Mouse (Mus musculus) B cell, adult (primary cell): ENCODE data around the gene Dnah1. TPM values are rescaled to one million over a fixed set of nuclear protein-coding genes. Genes with fewer than 3 reads are reported as not detected.

Experiments used
- total RNA-seq: library from RNA; stranded (reverse); gene quantifications from 4 replicates; pipeline ENCODE4 v1.2.4, GENCODE M21; 2023; ENCODE audit not compliant: inconsistent age

Dnah1 gene
- total RNA-seq, result 0.15 to 0.36 TPM (median 0.24 TPM) in 4 replicates

GRCm38 (mm10) chr14:31323849-31324792 lies at the start of gene Dnah1:
Gene Dnah1 (minus strand): TSS chr14:31323896.

GRCm38 (mm10) chr14:31336369-31337155 lies 12.9 kb upstream of the Dnah1 start, which contains the start of gene Capn7:
Gene Capn7 (plus strand): TSS chr14:31336638.

GRCm38 (mm10) chr14:31251084-31251604 lies 72.6 kb downstream of the Dnah1 start, which contains the start of the genes Phf7 and Bap1:
Gene Phf7 (minus strand): TSS chr14:31251317.
Gene Bap1 (plus strand): TSS chr14:31251450.

DNA sequence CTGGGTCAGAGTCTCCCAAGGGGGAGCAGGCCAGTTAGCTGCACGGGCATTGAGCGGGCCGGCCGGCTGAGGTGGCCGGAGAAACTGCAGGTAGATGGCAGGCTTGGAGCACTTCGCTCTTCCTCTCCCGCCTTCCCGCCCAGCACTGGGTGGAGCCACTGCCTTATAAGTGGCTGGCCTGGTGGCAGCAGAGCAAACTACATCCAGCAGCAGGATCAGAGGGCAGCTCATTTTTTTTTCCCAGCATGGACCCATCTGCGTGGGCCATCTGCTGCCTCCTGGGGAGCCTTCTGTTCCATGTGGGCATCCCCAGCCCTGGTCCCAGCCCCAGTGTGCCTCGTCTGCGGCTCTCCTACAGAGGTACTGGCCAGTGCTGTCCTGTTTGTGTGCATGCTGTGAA lies 106.0 kb downstream of the Dnah1 start, which contains the start of gene Sema3g:
Gene Sema3g, plus strand, starts transcription at position 195 of the 400 bp plus-strand sequence.

GRCm38 (mm10) chr14:31216846-31217245 lies 106.8 kb downstream of the Dnah1 start, which contains the start of gene Nisch:
Gene Nisch (minus strand): TSS chr14:31216946.

Other genes starting within 250 kb of the Dnah1 start
- gene Smim4, start 194.9 kb downstream of the Dnah1 start, total RNA-seq, result 29.5 to 36.6 TPM (median 32.7 TPM) in 4 replicates
- gene Nt5dc2, start 192.8 kb downstream of the Dnah1 start, total RNA-seq, result 0.90 to 2.2 TPM (median 1.5 TPM) in 4 replicates
- 0.60 to 1.9 TPM (median 0.69 TPM) in 4 replicates for gene Stab1, start 155.3 kb downstream of the Dnah1 start, total RNA-seq
- gene Tnnc1, start 115.6 kb downstream of the Dnah1 start, total RNA-seq, result not detected in 4 replicates
- 333 to 346 TPM (median 340 TPM) in 4 replicates for gene Nisch, start 107.0 kb downstream of the Dnah1 start, total RNA-seq
- gene Sema3g, start 106.0 kb downstream of the Dnah1 start, total RNA-seq, result 0.16 to 0.21 TPM (median 0.21 TPM) in 3 of 4 replicates, not detected in the other
- gene Phf7, start 72.6 kb downstream of the Dnah1 start, total RNA-seq, result 13.3 to 16.2 TPM (median 15.3 TPM) in 4 replicates
- gene Bap1, start 72.4 kb downstream of the Dnah1 start, total RNA-seq, result 117 to 125 TPM (median 123 TPM) in 4 replicates
- 47.8 to 54.0 TPM (median 51.6 TPM) in 4 replicates for gene Capn7, start 12.7 kb upstream of the Dnah1 start, total RNA-seq
- gene Sh3bp5, start 112.2 kb upstream of the Dnah1 start, total RNA-seq, result 263 to 304 TPM (median 276 TPM) in 4 replicates
- 33.2 to 41.6 TPM (median 35.5 TPM) in 4 replicates for gene Eaf1, start 170.5 kb upstream of the Dnah1 start, total RNA-seq
- 35.6 to 43.9 TPM (median 40.2 TPM) in 4 replicates for gene Mettl6, start 171.1 kb upstream of the Dnah1 start, total RNA-seq